Mouse (Mus musculus): ENCODE measurements at regions not wholly inside any gene's neighbourhood (a gene's known extent, or its start where the extent isn't known, plus 50 kb on each side); places are given as distances from the start of the nearest gene placed in this dataset.

DNA sequence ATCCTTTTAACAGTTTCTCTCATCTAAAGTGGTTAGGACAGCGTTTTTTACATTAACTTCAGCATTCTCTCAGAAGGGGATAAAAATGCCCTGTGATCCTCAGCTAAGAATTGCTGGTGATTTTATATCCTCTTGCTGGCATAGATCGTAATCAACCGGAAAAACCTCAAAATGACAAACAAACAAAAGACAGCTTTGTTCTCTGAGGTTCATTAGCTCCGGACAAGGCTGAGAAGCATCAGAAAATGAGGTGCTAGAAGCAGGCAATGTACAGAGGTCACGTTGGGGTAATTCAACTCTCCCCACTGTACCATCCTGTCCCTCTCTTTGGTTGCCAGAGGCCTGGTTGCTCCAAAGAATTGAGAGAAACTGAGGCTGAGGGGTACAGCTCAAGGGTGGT is 120.0 kb upstream of the Astn2 start:
- Histone ChIP-seq H3K9ac (no peak overlapping the region), H3K4me1 (peaks cover 3% of the 10 kb centered on the region; the same call in 1 of the 2 replicates), H3K27me3 (no peaks in the 10 kb centered on the region), H3K36me3 (replicated peaks) (no peaks in the 10 kb centered on the region), H3K4me3 (replicated peaks) (no peak overlapping the region), H3K27ac (no peak overlapping the region), H3K9me3 (no peaks in the 10 kb centered on the region), H3K4me2 (no peak overlapping the region)
- ATAC-seq (ENCODE audit: low FRiP score): no peak
- 49% methylated on average over 5 of the region's 5 CpGs for WGBS

DNA sequence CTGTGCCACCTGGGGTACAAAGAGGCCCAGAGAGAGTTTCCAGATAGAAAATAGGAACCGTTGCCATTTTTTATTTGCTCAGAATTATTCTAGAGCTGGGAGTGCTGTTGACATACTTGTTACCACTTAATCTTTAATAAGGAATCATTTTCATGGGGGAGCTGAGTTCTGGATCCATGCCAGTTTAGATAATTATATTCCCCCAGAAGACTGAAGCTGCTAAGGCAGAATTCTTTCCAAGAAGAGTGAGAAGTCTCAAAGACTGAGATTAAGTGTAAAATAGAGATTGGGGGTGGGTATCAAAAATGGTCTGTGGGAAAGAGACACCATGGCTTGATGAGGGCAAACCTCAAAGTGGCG is 119.5 kb upstream of the Astn2 start:
- H3K27me3 ChIP-seq: no peaks in the 10 kb centered on the region
- ATAC-seq (ENCODE audit: low FRiP score): peak; percentile 3; the same call in 1 of the 2 replicates
- WGBS: 62% methylated on average over 2 of the region's 2 CpGs

DNA sequence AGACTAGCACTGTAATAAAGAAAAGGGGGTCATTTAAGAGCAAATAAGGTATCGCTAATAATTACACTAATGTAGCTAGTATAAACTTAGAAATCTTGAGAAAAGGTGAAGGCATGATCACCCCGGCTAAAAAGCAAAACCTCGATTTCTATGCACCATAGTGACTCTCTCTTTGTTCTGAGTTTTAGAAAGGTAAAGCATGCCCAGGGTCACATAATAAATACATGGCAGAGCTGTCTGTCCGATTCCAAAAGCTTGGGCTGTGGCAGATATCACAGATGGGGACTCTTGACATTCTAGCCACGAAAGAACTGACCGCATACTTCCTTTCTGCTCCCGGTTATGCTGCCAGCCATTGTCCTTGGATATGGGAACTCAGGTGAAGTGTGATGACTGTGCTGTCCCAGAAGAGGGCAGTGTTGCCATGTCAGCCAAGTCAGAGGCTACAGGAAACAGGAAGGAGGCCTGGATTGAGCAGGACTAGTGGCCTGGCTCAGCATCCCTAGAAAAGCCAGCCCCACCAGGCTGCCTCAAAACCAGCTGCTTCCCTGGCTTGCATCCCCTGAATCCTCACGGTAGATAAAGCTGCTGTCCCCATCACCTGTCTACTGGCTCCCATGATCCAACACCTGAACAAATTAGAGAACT is 119.0 kb upstream of the Astn2 start:
- peaks cover 3% of the 10 kb centered on the region; the same call in 1 of the 2 replicates for H3K4me1 ChIP-seq
- H3K9me3 ChIP-seq: no peaks in the 10 kb centered on the region
- no peak overlapping the region for H3K9ac ChIP-seq
- H3K36me3 ChIP-seq (replicated peaks): no peaks in the 10 kb centered on the region
- no peak overlapping the region for H3K4me2 ChIP-seq
- H3K27ac ChIP-seq: 0 out of 2 replicates have a peak overlapping the region, but pooled peaks have one; percentile 19
- no peak overlapping the region for H3K4me3 ChIP-seq (replicated peaks)
- 39% methylated on average over 8 of the region's 8 CpGs for WGBS
- peak; percentile 88 for ATAC-seq (ENCODE audit: low FRiP score)
- no peaks in the 10 kb centered on the region for H3K27me3 ChIP-seq

More for the DNA sequence above, 119.5 kb upstream of the Astn2 start:
- Histone ChIP-seq H3K9ac (no peak overlapping the region), H3K4me3 (replicated peaks) (no peak overlapping the region), H3K4me1 (peaks cover 3% of the 10 kb centered on the region; the same call in 1 of the 2 replicates), H3K9me3 (no peaks in the 10 kb centered on the region), H3K27ac (0 out of 2 replicates have a peak overlapping the region, but pooled peaks have one; percentile 19), H3K4me2 (no peak overlapping the region), H3K36me3 (replicated peaks) (no peaks in the 10 kb centered on the region)

DNA sequence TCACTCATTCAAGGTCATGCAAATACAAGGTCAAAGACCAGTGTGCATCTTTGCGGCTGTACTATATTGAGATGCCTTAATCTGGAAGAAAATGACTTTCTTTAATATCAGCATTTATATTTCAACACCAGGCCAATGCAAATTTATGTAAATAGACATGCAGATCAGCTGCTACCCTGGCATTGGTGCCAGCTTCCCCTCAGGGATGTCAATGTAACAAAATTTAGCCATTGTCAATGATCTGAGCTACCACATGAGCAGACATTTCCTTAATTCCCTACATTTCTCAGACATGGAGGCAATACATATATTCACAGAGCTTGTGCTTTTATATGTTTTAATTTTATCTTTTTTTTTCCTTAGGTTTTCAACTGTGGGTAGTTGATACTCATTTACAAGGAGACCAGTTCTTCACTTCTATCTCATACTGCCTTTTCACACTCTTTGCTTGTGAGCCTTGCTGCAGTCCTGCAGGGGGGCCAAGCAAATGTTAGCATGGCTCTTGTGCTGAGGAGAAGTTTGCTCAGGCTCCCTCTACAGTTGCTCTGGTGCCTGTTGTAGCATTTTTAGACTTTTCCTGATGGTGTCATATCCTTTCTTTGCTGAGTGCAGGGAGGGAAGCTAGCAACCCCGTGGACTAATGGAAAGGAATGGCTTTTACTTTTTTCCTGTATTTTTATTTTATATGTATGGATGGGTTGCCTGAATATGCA is 117.8 kb upstream of the Astn2 start:
- Histone ChIP-seq H3K27me3 (no peaks in the 10 kb centered on the region), H3K9ac (no peak overlapping the region), H3K9me3 (no peaks in the 10 kb centered on the region), H3K4me2 (no peak overlapping the region), H3K27ac (no peak overlapping the region), H3K4me3 (replicated peaks) (no peak overlapping the region), H3K4me1 (peaks cover 3% of the 10 kb centered on the region; the same call in 1 of the 2 replicates), H3K36me3 (replicated peaks) (no peaks in the 10 kb centered on the region)
- WGBS: 82% methylated on average over 2 of the region's 2 CpGs
- no peak for ATAC-seq (ENCODE audit: low FRiP score)

DNA sequence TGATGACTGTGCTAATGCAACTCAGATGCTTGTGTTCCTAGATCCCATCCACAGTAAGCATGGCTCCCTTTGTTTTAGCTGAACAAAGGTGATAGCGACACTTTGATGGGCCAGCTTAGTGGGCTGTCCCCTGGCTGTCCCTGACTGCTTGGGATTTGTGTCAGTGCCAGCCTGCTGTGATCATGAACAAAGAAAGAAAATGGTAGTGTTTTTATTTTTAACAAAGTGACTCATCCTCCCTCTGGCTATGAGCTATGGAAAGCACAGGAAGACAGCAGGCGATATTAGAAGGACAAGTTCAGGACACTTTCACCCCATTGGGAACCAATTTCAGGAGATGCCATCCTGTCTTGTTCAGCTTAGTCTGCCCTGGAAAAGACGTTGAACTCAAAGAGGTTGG is 116.4 kb upstream of the Astn2 start:
- 79% methylated on average over 3 of the region's 3 CpGs for WGBS
- H3K4me2 ChIP-seq: no peak overlapping the region

DNA sequence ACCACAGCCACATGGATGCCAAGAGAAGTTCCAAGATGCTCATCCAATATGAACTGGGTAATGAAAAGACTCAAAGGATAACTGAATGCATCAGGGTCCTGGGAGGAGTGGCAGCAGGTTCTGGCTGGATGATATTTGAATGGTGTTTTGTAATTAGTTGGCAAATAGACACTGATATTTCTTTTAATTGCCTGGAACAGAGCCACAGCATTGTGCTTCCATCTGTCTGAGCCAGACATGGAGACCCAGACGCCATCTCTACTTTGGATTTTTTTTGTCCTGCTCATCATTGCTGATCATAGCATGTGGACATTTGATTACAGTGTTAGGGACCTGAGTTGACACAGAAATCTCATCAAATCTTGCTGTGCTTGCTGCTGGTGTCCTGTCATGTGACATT is 111.4 kb upstream of the Astn2 start:
- H3K9ac ChIP-seq: no peak overlapping the region
- H3K27me3 ChIP-seq: no peaks in the 10 kb centered on the region
- ATAC-seq (ENCODE audit: low FRiP score): no peak
- no peak overlapping the region for H3K4me2 ChIP-seq
- no peak overlapping the region for H3K27ac ChIP-seq
- WGBS: 59% methylated on average over 1 of the region's 1 CpGs
- no peaks in the 10 kb centered on the region for H3K9me3 ChIP-seq
- H3K4me1 ChIP-seq: no peaks in the 10 kb centered on the region
- H3K36me3 ChIP-seq (replicated peaks): no peaks in the 10 kb centered on the region
- H3K4me3 ChIP-seq (replicated peaks): no peak overlapping the region

More for the DNA sequence above, 116.4 kb upstream of the Astn2 start:
- Histone ChIP-seq H3K4me1 (peaks cover 3% of the 10 kb centered on the region; the same call in 1 of the 2 replicates), H3K9me3 (no peaks in the 10 kb centered on the region), H3K4me3 (replicated peaks) (no peak overlapping the region), H3K36me3 (replicated peaks) (no peaks in the 10 kb centered on the region), H3K27ac (no peak overlapping the region), H3K9ac (no peak overlapping the region), H3K27me3 (no peaks in the 10 kb centered on the region)
- ATAC-seq (ENCODE audit: low FRiP score): no peak

DNA sequence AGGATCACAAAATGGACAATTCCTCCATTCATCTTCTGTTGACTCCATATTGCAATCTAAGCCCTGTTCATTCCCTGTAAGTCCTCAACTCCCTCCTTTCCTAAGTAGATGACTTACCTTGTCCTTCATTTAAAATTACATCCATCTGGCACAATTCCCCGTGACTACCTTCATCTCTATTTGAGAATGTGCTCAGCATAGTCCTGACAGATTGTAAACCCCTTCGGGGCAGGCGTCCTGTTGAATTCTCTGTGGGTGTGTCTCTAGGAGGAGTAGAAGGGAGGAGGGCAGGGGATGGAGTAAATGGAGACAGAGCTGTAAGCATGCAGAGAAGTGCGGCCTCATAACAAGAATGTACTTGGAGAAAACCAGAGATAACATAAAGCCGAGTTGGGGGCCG is 79.1 kb upstream of the Astn2 start:
- Histone ChIP-seq H3K27me3 (no peaks in the 10 kb centered on the region), H3K9ac (no peak overlapping the region), H3K27ac (no peak overlapping the region), H3K9me3 (no peaks in the 10 kb centered on the region), H3K36me3 (replicated peaks) (no peaks in the 10 kb centered on the region), H3K4me2 (no peak overlapping the region), H3K4me1 (no peaks in the 10 kb centered on the region), H3K4me3 (replicated peaks) (no peak overlapping the region)
- no peak for ATAC-seq (ENCODE audit: low FRiP score)
- WGBS: 89% methylated on average over 6 of the region's 6 CpGs

DNA sequence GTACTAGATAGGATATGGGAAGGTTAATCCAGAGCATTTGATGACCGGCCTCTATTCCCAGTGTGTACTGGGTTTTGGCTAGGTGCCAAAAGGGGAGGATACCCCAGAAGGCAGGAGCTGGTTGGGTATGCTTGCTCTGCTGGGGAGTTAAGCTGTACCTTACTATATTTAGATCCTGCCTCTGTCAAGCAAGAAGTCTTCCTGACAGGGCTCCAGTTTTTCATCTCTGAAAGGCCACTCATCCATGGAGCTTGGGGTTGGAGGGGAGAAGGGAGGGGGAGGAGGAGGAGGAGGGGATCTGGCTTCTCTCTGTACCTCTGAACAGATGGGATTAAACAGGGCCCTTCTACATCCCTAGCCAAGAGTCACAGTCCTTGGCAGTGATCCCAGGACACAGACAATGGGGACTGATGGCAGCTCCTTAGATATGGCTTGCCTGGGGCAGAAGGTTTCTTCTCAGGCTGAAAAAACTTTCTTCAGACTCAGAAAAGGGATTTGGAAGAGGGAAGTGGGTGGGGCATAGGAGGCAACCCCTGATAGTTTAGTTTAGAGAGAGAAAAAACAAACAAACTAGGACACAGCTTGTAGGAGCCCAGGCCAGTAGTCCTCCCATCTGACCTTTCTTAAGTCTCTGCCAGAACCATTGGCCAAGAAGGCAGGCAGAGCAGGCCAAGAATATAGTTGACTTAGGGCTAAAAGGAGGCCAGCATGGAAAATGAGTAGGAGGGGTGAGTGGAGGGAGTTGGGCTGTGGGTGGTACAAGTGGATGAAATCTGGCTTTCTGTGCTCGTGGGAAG is 78.3 kb upstream of the Astn2 start:
- WGBS: 69% methylated on average over 2 of the region's 2 CpGs
- no peaks in the 10 kb centered on the region for H3K9me3 ChIP-seq
- no peak overlapping the region for H3K4me3 ChIP-seq (replicated peaks)
- no peak overlapping the region for H3K9ac ChIP-seq
- H3K27me3 ChIP-seq: no peaks in the 10 kb centered on the region
- ATAC-seq (ENCODE audit: low FRiP score): peak; percentile 75; the same call in 1 of the 2 replicates
- no peaks in the 10 kb centered on the region for H3K4me1 ChIP-seq
- no peak overlapping the region for H3K27ac ChIP-seq
- no peak overlapping the region for H3K4me2 ChIP-seq
- H3K36me3 ChIP-seq (replicated peaks): no peaks in the 10 kb centered on the region

DNA sequence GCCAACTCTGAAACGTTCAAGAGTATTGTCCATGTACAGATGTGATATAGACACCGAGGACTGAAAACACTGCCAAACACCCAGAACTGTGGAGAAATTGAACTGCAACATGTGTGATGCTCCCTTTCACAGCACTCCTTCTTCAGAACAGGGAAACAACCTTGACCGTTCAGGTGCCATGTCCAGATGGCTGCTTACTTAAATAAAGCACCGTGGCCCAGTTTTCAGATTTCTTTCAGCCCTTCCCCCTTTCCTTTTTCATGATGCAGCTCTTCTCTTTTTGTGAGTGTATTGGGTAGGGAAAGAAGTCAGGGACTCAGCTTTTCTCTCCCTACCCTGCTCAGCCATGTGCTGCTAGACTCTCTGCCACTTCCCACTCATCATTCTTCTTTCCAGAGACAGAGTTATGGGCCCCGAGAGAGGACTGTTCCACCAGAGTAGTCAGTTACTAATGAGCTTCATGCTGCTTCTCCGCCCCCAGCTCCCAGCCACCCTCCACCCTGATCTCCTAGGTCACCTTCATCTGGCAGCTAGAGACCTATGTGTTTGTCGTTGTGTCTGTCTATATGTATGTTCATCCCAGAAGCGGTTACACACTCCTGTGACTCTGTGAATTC is 74.3 kb upstream of the Astn2 start:
- Histone ChIP-seq H3K4me1 (no peaks in the 10 kb centered on the region), H3K27ac (no peak overlapping the region), H3K4me3 (replicated peaks) (no peak overlapping the region), H3K27me3 (no peaks in the 10 kb centered on the region), H3K36me3 (replicated peaks) (no peaks in the 10 kb centered on the region), H3K9ac (no peak overlapping the region), H3K4me2 (no peak overlapping the region), H3K9me3 (no peaks in the 10 kb centered on the region)
- no peak for ATAC-seq (ENCODE audit: low FRiP score)
- WGBS: 92% methylated on average over 8 of the region's 8 CpGs

All from forebrain, embryonic 12.5 days (tissue).